ENCODE assay signal across 18 mouse cellular contexts in the genomic region with DNA sequence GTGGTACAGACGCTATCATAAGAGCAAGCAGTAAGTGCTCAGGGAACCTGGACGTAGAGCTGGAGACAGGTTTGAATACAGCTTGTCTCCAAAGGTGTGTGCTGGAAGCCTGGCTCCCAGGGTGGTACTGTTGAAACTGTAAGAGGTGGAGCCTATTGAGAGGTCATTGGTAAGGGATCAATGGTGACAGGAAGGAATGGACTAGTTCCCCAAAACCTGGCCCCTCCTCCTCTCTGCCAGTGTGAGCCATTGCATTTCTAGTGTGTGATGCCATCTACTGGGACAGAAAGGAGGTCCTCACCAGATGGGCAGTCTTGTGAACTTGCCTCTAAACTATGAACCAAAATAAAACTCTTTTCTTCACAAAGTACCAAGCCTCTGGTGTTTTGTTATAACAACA. TPM values are rescaled to one million over a fixed set of nuclear protein-coding genes. Genes with fewer than 3 reads are reported as not detected.
"Had no signal": no experiment of that assay in that cellular context is flagged by ENCODE, and none has a peak within 500 bp of the region (broad histone marks: within the 10 kb centered on the region; RNA-seq: fewer than 3 reads in every experiment).

No protein-coding gene starts in this region.

- H3K9me3 ChIP-seq: limb, embryonic 12.5 days; liver, embryonic 13.5 days; midbrain, embryonic 10.5 days; neural tube, embryonic 12.5 days; stomach, embryonic 15.5 days had no signal

- H3K36me3 ChIP-seq: limb, embryonic 12.5 days; liver, embryonic 13.5 days; midbrain, embryonic 10.5 days; neural tube, embryonic 12.5 days; stomach, embryonic 15.5 days had no signal

- DNase-seq: kidney, adult 18-20 months; kidney, postnatal 10 days; kidney, postnatal 4 days; liver, embryonic 13.5 days; lung, adult 2 months; lung, postnatal 36 days; midbrain, embryonic 14.5 days; thymus, postnatal 4 days had no signal

- H3K27ac ChIP-seq: layer of hippocampus, adult 2 months; limb, embryonic 12.5 days; liver, embryonic 13.5 days; midbrain, embryonic 10.5 days; neural tube, embryonic 12.5 days; stomach, embryonic 15.5 days had no signal

- H3K4me2 ChIP-seq: limb, embryonic 12.5 days; liver, embryonic 13.5 days; neural tube, embryonic 12.5 days; stomach, embryonic 15.5 days had no signal

- H3K4me1 ChIP-seq: limb, embryonic 12.5 days; liver, embryonic 13.5 days; midbrain, embryonic 10.5 days; neural tube, embryonic 12.5 days; stomach, embryonic 15.5 days had no signal

- ATAC-seq: lung, postnatal 0 days had no signal

- H3K27me3 ChIP-seq: limb, embryonic 12.5 days; liver, embryonic 13.5 days; neural tube, embryonic 12.5 days; stomach, embryonic 15.5 days had no signal

- H3K4me3 ChIP-seq: layer of hippocampus, adult 2 months; limb, embryonic 12.5 days; liver, embryonic 13.5 days; midbrain, embryonic 10.5 days; neural tube, embryonic 12.5 days; stomach, embryonic 15.5 days had no signal

- H3K9ac ChIP-seq: limb, embryonic 12.5 days; liver, embryonic 13.5 days; neural tube, embryonic 12.5 days; stomach, embryonic 15.5 days had no signal

RNA-seq across cellular contexts. Expression of a gene that starts 9.9 kb away (rescaled TPM):
- total RNA-seq: layer of hippocampus, adult 2 months; left cerebral cortex, postnatal 36 days; monocyte, adult 5-6 weeks; neutrophil, adult 5-6 weeks had no signal
- polyA plus RNA-seq: liver, embryonic 13.5 days; lung, adult 2 months; midbrain, embryonic 10.5 days; neural tube, embryonic 12.5 days had no signal

RNA-seq across cellular contexts. Expression of a gene that starts 58.0 kb away (rescaled TPM):
- total RNA-seq: megakaryocyte, adult 5-6 weeks; monocyte, adult 5-6 weeks; neutrophil, adult 5-6 weeks had no signal
